Mouse (Mus musculus): ENCODE measurements around the gene Ptov1. TPM values are rescaled to one million over a fixed set of nuclear protein-coding genes. Genes with fewer than 3 reads are reported as not detected.
"Not testable (repeated sequence)": the region's sequence is repeated elsewhere in the genome, so short reads cannot be mapped to it uniquely, and the experiment has no call there.

The Ptov1 gene
- polyA plus RNA-seq, 1 experiment from 2014 or later: 404 TPM

GRCm38 (mm10) chr7:44891611-44892010 is 22.0 kb upstream of the Ptov1 start:
- Histone ChIP-seq H3K27me3 (ENCODE audit: insufficient read depth, low read length) (no peaks in the 10 kb centered on the region), H3K4me1 (ENCODE audit: insufficient read depth, low read length) (peaks cover 41% of the 10 kb centered on the region), H3K9me3 (ENCODE audit: low read length) (no peaks in the 10 kb centered on the region), H3K4me2 (replicated peaks; ENCODE audit: low read depth, low read length) (peak overlapping the region; percentile 77), H3K36me3 (ENCODE audit: insufficient read depth, low read length) (peaks cover 14% of the 10 kb centered on the region; the same call in 1 of the 2 replicates), H3K9ac (replicated peaks; ENCODE audit: low read length) (peak overlapping the region; percentile 94), H3K27ac (ENCODE audit: low read length) (peak overlapping the region; percentile 99; the same call in 1 of the 2 replicates), H3K4me3 (ENCODE audit: low read length) (peak overlapping the region; percentile 91)
- WGBS: 18% methylated on average over 6 of the region's 6 CpGs
- ATAC-seq (ENCODE audit: low FRiP score, low TSS enrichment): no peak

DNA sequence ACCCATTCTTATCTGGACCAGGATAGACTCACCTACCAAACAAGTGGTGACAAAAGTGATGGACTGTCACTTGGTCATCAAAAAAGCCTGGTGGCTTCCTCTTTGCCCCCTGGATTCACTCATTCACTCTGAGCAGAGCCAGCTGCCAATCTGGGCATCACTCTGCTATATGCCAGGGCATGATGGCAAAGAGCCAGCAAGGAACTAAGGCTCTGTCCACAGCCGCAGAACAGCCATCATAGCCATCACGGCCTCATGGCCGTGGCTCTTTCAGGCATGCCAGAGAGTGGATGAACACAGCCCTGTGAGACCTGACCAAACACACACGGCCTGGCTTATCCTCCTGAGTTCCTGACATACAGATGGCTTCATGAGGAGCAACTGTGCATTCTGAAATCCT is 21.1 kb upstream of the Ptov1 start:
- peaks cover 46% of the 10 kb centered on the region for H3K4me1 ChIP-seq (ENCODE audit: insufficient read depth, low read length)
- H3K4me3 ChIP-seq (ENCODE audit: low read length): peak overlapping the region; percentile 91
- H3K4me2 ChIP-seq (replicated peaks; ENCODE audit: low read depth, low read length): peak overlapping the region; percentile 77
- ATAC-seq (ENCODE audit: low FRiP score, low TSS enrichment): no peak
- WGBS: 78% methylated on average over 4 of the region's 4 CpGs
- H3K9me3 ChIP-seq (ENCODE audit: low read length): no peaks in the 10 kb centered on the region
- no peaks in the 10 kb centered on the region for H3K27me3 ChIP-seq (ENCODE audit: insufficient read depth, low read length)
- no peak overlapping the region for H3K27ac ChIP-seq (ENCODE audit: low read length)
- H3K9ac ChIP-seq (replicated peaks; ENCODE audit: low read length): peak overlapping the region; percentile 94; the same call in 1 of the 2 replicates
- H3K36me3 ChIP-seq (ENCODE audit: insufficient read depth, low read length): peaks cover 20% of the 10 kb centered on the region

DNA sequence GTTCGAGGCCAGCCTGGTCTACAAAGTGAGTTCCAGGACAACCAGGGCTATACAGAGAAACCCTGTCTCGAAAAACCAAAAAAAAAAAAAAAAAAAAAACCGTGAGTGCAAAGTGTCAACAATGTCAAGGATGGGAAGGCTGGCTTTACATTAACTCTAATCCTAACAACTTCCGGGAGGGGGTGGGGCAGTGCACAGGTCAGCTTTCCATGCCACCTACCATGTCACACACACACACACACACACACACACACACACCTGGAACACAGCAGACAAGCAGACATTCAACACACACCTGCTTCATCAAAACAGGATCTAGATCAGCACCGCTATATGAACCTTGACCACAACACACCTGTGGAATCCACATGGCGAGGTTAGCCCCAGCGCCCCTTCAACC is 20.6 kb upstream of the Ptov1 start:
- Histone ChIP-seq H3K4me1 (ENCODE audit: insufficient read depth, low read length) (peaks cover 42% of the 10 kb centered on the region), H3K27me3 (ENCODE audit: insufficient read depth, low read length) (no peaks in the 10 kb centered on the region), H3K4me3 (ENCODE audit: low read length) (no peak overlapping the region), H3K9ac (replicated peaks; ENCODE audit: low read length) (no peak overlapping the region), H3K9me3 (ENCODE audit: low read length) (no peaks in the 10 kb centered on the region), H3K27ac (ENCODE audit: low read length) (no peak overlapping the region), H3K36me3 (ENCODE audit: insufficient read depth, low read length) (peaks cover 24% of the 10 kb centered on the region), H3K4me2 (replicated peaks; ENCODE audit: low read depth, low read length) (0 out of 2 replicates have a peak overlapping the region, but pooled peaks have one; percentile 11)
- ATAC-seq (ENCODE audit: low FRiP score, low TSS enrichment): no peak
- WGBS: 78% methylated on average over 6 of the region's 7 CpGs

DNA sequence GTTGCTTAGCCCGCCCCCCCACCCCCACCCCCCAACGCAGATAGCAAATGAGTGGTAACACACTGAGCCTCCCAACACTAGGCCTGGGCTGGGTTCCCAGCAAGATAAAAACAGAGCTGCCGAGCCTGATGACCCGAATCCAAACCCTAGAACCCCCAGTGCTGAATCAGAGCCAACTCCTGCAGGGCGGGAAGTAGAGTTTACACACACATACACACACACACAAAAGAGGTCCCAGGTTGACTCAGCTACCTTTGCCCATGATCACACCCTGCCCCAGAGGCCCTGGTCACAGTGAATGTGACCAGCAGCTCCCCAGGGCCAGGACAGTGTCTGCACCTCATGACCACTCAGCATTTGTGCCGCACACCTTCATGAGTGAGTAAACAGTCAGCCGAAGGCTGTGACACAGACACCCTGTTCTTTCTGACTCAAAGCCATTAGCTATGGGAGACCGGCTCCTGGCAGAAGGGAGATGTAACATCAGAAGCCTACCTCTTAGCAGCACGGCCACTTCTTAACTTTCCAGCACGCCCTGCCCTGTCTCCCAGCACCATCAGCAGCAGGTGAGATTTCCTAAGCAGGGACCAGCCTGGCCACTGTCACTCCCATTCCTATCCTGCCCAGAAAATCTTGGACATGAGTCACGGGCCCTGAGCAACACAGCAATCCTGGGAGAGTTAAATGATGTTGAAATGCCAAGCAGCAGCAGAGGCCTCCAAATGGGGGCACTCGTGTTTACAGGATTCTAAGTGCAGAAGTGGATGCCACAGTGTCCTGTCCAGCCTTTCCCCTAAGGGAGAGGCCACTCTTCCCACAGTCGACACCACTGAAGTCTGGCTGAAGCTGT is 18.9 kb upstream of the Ptov1 start:
- Histone ChIP-seq H3K27ac (ENCODE audit: low read length) (0 out of 2 replicates have a peak overlapping the region, but pooled peaks have one; percentile 24), H3K4me1 (ENCODE audit: insufficient read depth, low read length) (peaks cover 36% of the 10 kb centered on the region), H3K9me3 (ENCODE audit: low read length) (no peaks in the 10 kb centered on the region), H3K27me3 (ENCODE audit: insufficient read depth, low read length) (no peaks in the 10 kb centered on the region), H3K36me3 (ENCODE audit: insufficient read depth, low read length) (peaks cover 39% of the 10 kb centered on the region), H3K4me3 (ENCODE audit: low read length) (no peak overlapping the region), H3K4me2 (replicated peaks; ENCODE audit: low read depth, low read length) (no peak overlapping the region), H3K9ac (replicated peaks; ENCODE audit: low read length) (no peak overlapping the region)
- WGBS: 83% methylated on average over 13 of the region's 13 CpGs
- no peak for ATAC-seq (ENCODE audit: low FRiP score, low TSS enrichment)

- no peak for ATAC-seq (ENCODE audit: low FRiP score, low TSS enrichment)
- H3K4me2 ChIP-seq (replicated peaks; ENCODE audit: low read depth, low read length): no peak overlapping the region
- no peaks in the 10 kb centered on the region for H3K27me3 ChIP-seq (ENCODE audit: insufficient read depth, low read length)
- no peak overlapping the region; the same call in 1 of the 2 replicates for H3K9ac ChIP-seq (replicated peaks; ENCODE audit: low read length)
- no peaks in the 10 kb centered on the region for H3K9me3 ChIP-seq (ENCODE audit: low read length)
- H3K36me3 ChIP-seq (ENCODE audit: insufficient read depth, low read length): peaks cover 52% of the 10 kb centered on the region
- H3K27ac ChIP-seq (ENCODE audit: low read length): 0 out of 2 replicates have a peak overlapping the region, but pooled peaks have one; percentile 25
- H3K4me3 ChIP-seq (ENCODE audit: low read length): no peak overlapping the region
- WGBS: 84% methylated on average over 7 of the region's 7 CpGs
- H3K4me1 ChIP-seq (ENCODE audit: insufficient read depth, low read length): peaks cover 30% of the 10 kb centered on the region
Measured at GRCm38 (mm10) chr7:44886964-44887363, 17.4 kb upstream of the Ptov1 start.

DNA sequence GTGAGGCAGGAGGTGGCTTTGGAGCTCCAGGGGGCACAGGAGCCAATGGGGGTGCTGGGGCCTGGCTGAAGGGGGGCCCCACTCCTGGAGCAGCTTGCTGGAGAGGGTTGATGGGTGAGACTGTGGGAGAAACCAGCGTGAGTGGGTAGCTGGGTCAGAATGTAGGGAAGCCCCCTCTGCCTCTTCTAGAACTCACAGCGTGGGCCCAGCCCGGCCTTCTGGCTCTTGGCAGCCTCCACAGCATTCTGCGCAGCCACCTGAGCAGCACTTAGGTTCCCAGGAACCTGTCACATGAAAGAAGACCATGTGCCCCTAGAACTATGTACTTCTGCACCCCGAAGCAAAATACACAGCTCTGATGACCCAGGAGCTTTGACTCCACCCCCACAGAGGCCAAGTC is 15.0 kb upstream of the Ptov1 start:
- whole genome bisulfite sequencing: 97% methylated on average over 5 of the region's 5 CpGs

DNA sequence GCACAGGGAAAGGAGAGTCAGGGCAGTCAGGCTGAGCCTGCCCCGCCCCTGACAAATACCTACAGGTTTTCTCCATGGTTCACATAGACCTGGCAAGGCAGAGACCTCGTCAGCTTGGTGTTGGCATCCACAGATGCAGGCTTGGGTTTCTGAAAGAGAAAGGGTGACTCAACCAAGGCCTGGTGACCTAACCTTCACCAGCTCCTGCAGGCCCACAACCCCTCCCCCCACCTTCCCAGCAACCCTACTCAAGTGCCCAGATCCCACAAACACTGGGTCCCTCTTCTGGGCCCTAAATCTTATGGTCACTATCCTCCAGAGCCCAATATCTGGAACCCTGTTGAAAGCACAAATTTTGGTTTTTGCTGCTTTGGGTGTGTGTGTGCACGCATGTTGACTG is 13.4 kb upstream of the Ptov1 start:
- no peaks in the 10 kb centered on the region for H3K27me3 ChIP-seq (ENCODE audit: insufficient read depth, low read length)
- ATAC-seq (ENCODE audit: low FRiP score, low TSS enrichment): no peak
- 0 out of 2 replicates have a peak, but pooled peaks cover 6% of the 10 kb centered on the region for H3K4me1 ChIP-seq (ENCODE audit: insufficient read depth, low read length)
- WGBS: 94% methylated on average over 3 of the region's 3 CpGs
- H3K9me3 ChIP-seq (ENCODE audit: low read length): no peaks in the 10 kb centered on the region
- H3K4me2 ChIP-seq (replicated peaks; ENCODE audit: low read depth, low read length): no peak overlapping the region
- no peak overlapping the region for H3K9ac ChIP-seq (replicated peaks; ENCODE audit: low read length)
- H3K27ac ChIP-seq (ENCODE audit: low read length): no peak overlapping the region
- H3K4me3 ChIP-seq (ENCODE audit: low read length): no peak overlapping the region
- peaks cover 78% of the 10 kb centered on the region for H3K36me3 ChIP-seq (ENCODE audit: insufficient read depth, low read length)

More for the DNA sequence above, 15.0 kb upstream of the Ptov1 start:
- peaks cover 16% of the 10 kb centered on the region for H3K4me1 ChIP-seq (ENCODE audit: insufficient read depth, low read length)
- no peak overlapping the region for H3K27ac ChIP-seq (ENCODE audit: low read length)
- H3K27me3 ChIP-seq (ENCODE audit: insufficient read depth, low read length): no peaks in the 10 kb centered on the region
- no peak overlapping the region for H3K4me3 ChIP-seq (ENCODE audit: low read length)
- ATAC-seq (ENCODE audit: low FRiP score, low TSS enrichment): no peak
- H3K9ac ChIP-seq (replicated peaks; ENCODE audit: low read length): no peak overlapping the region
- no peak overlapping the region for H3K4me2 ChIP-seq (replicated peaks; ENCODE audit: low read depth, low read length)
- no peaks in the 10 kb centered on the region for H3K9me3 ChIP-seq (ENCODE audit: low read length)
- H3K36me3 ChIP-seq (ENCODE audit: insufficient read depth, low read length): peaks cover 73% of the 10 kb centered on the region

DNA sequence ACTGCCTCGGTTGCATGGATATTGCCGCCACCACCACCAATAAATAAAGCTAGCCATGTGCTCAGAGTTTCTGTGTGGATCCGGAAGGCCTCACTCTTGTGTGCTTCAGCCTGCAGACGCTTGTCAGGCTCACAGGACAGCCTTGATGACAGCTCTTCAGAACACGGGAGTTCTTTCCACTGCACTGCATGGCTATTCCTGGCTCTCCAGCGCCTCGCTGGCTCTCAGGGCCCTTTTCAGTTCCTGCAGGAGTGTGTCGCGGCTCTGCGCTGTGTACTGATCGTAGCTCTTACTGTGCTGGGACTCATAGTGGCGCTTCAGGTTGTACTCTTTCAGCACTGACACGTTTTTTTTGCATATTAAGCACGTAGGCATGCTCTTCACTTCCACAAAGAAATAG is 8.2 kb upstream of the Ptov1 start:
- no peaks in the 10 kb centered on the region for H3K27me3 ChIP-seq (ENCODE audit: insufficient read depth, low read length)
- H3K9ac ChIP-seq (replicated peaks; ENCODE audit: low read length): no peak overlapping the region
- no peak overlapping the region for H3K27ac ChIP-seq (ENCODE audit: low read length)
- ATAC-seq (ENCODE audit: low FRiP score, low TSS enrichment): no peak
- no peak overlapping the region for H3K4me3 ChIP-seq (ENCODE audit: low read length)
- no peak overlapping the region for H3K4me2 ChIP-seq (replicated peaks; ENCODE audit: low read depth, low read length)
- 89% methylated on average over 14 of the region's 14 CpGs for WGBS
- H3K36me3 ChIP-seq (ENCODE audit: insufficient read depth, low read length): peaks cover 53% of the 10 kb centered on the region
- no peaks in the 10 kb centered on the region for H3K9me3 ChIP-seq (ENCODE audit: low read length)
- no peaks in the 10 kb centered on the region for H3K4me1 ChIP-seq (ENCODE audit: insufficient read depth, low read length)

DNA sequence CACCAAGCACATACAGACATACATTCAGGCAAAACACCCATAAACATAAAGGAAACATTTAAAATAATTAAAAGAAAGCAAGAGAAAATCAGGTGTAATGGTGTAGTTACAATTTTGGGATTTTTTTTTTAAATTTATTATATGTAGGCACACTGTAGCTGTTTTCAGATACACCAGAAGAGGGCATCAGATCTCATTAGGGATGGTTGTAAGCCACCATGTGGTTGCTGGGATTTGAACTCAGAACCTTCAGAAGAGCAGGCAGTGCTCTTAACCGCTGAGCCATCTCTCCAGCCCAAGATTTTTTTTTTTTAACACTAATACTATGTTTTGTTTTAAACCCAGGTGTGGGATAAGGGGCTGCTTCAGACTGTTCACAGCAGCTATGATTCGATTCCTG is 2.2 kb upstream of the Ptov1 start:
- H3K36me3 ChIP-seq (ENCODE audit: insufficient read depth, low read length); H3K4me2 ChIP-seq (replicated peaks; ENCODE audit: low read depth, low read length); H3K4me3 ChIP-seq (ENCODE audit: low read length); H3K9me3 ChIP-seq (ENCODE audit: low read length); H3K9ac ChIP-seq (replicated peaks; ENCODE audit: low read length); ATAC-seq (ENCODE audit: low FRiP score, low TSS enrichment); H3K27me3 ChIP-seq (ENCODE audit: insufficient read depth, low read length); H3K27ac ChIP-seq (ENCODE audit: low read length): not testable (repeated sequence)
- H3K4me1 ChIP-seq (ENCODE audit: insufficient read depth, low read length): peaks cover 22% of the 10 kb centered on the region
- WGBS: 91% methylated on average over 2 of the region's 2 CpGs

- no peak overlapping the region for H3K4me3 ChIP-seq (ENCODE audit: low read length)
- H3K36me3 ChIP-seq (ENCODE audit: insufficient read depth, low read length): peaks cover 3% of the 10 kb centered on the region; the same call in 1 of the 2 replicates
- H3K27ac ChIP-seq (ENCODE audit: low read length): no peak overlapping the region
- no peaks in the 10 kb centered on the region for H3K9me3 ChIP-seq (ENCODE audit: low read length)
- peaks cover 28% of the 10 kb centered on the region for H3K4me1 ChIP-seq (ENCODE audit: insufficient read depth, low read length)
- H3K4me2 ChIP-seq (replicated peaks; ENCODE audit: low read depth, low read length): no peak overlapping the region
- no peak for ATAC-seq (ENCODE audit: low FRiP score, low TSS enrichment)
- no peaks in the 10 kb centered on the region for H3K27me3 ChIP-seq (ENCODE audit: insufficient read depth, low read length)
- H3K9ac ChIP-seq (replicated peaks; ENCODE audit: low read length): no peak overlapping the region
- WGBS: 85% methylated on average over 1 of the region's 1 CpGs
Measured at GRCm38 (mm10) chr7:44871181-44871580, 1.6 kb upstream of the Ptov1 start.

All from kidney, embryonic 16.5 days (tissue).